Mouse (Mus musculus): ENCODE results near the gene Prss38. TPM values are rescaled to one million over a fixed set of nuclear protein-coding genes. Genes with fewer than 3 reads are reported as not detected.

Gene Prss38
- total RNA-seq, 1 experiment, result 1.5 TPM

DNA sequence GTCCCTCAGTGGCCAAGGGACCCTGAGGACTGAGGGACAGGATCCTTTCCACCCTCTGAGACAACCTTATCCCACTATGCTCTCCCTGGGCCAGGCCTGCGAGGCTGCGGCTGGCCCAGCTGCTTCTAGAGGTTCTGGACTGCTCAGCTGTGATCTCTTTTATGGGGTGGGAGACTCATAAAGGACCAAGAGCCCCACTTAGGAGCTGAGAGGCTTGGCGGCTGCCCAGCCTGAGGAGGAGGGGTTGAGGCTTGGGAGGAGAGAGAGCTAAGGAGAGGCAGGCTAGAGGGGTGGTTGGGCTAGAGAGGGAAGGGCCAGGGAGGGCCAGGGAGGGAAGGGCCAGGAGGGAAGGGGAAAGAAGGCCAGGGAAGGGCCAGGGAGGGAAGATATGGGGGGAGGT is 11.0 kb downstream of the Prss38 start:
- no peak for DNase-seq (ENCODE audit: low read depth, low spot score)
- no peaks in the 10 kb centered on the region for H3K4me1 ChIP-seq (ENCODE audit: control insufficient read depth in 2 of 2, insufficient read depth in 2 of 2, low read length in 2 of 2, poor library complexity in 1 of 2)
- TF ChIP-seq CHD2 (IDR thresholded peaks at IDR 0.05; ENCODE audit: low read depth, low read length) (no peak), HCFC1 (IDR thresholded peaks at IDR 0.05; ENCODE audit: borderline replicate concordance, insufficient read depth, low read length) (no peak), ZC3H11A (IDR thresholded peaks at IDR 0.05; ENCODE audit: borderline replicate concordance, low read depth, low read length) (no peak), ZNF384 (IDR thresholded peaks at IDR 0.05; ENCODE audit: low read depth, low read length) (no peak), MAFK (IDR thresholded peaks at IDR 0.05; ENCODE audit: insufficient read depth, low read depth, low read length) (no peak)
- H3K9me3 ChIP-seq (ENCODE audit: control insufficient read depth, insufficient read depth, low read depth, low read length), result no peaks in the 10 kb centered on the region
- in situ Hi-C loops (cut with MboI; ENCODE audit: low sequenced_read_pairs in 2 of 2, unreplicated experiment in 2 of 2), result no loop called here
- H3K27ac ChIP-seq (ENCODE audit: insufficient read depth, low read depth, low read length, poor library complexity, severe bottlenecking), result no peak overlapping the region
- no peak overlapping the region for H3K4me3 ChIP-seq (ENCODE audit: insufficient read depth in 1 of 2, low read depth in 1 of 2, low read length in 2 of 2, poor library complexity in 1 of 2, severe bottlenecking in 1 of 2)
- no peak overlapping the region for H3K9ac ChIP-seq (ENCODE audit: insufficient read depth, low read depth, low read length, poor library complexity, severe bottlenecking)
- H3K36me3 ChIP-seq (ENCODE audit: control insufficient read depth, insufficient read depth, low read length, poor library complexity, severe bottlenecking), result no peaks in the 10 kb centered on the region

DNA sequence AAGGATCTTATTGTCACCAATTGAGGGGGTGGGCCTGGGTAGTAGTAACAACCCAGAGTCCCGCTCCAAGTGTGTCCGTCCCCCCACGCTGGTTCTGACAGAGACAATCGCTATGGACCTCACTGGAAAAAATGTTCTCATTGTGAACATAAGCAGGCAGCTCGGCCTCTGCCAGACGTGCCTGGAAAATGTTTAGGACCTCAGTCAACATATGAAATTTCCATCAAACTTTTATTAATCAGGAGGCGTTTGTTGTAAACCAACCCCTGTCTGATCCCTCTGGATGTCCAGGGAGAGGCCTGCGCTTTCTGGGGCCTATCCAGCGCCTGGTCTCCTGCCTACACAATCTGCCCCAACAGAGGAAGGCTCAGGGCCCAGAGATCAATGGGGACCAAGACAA is 11.4 kb downstream of the Prss38 start:
- H3K9me3 ChIP-seq (ENCODE audit: control insufficient read depth, insufficient read depth, low read depth, low read length), result no peaks in the 10 kb centered on the region
- DNase-seq (ENCODE audit: low read depth, low spot score), result no peak
- H3K4me1 ChIP-seq (ENCODE audit: control insufficient read depth in 2 of 2, insufficient read depth in 2 of 2, low read length in 2 of 2, poor library complexity in 1 of 2), result no peaks in the 10 kb centered on the region
- no peak overlapping the region for H3K27ac ChIP-seq (ENCODE audit: insufficient read depth, low read depth, low read length, poor library complexity, severe bottlenecking)
- no peak overlapping the region for H3K9ac ChIP-seq (ENCODE audit: insufficient read depth, low read depth, low read length, poor library complexity, severe bottlenecking)
- H3K4me3 ChIP-seq (ENCODE audit: insufficient read depth in 1 of 2, low read depth in 1 of 2, low read length in 2 of 2, poor library complexity in 1 of 2, severe bottlenecking in 1 of 2), result no peak overlapping the region
- no peaks in the 10 kb centered on the region for H3K36me3 ChIP-seq (ENCODE audit: control insufficient read depth, insufficient read depth, low read length, poor library complexity, severe bottlenecking)
- TF ChIP-seq ZNF384 (IDR thresholded peaks at IDR 0.05; ENCODE audit: low read depth, low read length), result no peak
- no peak for TF ChIP-seq CHD2 (IDR thresholded peaks at IDR 0.05; ENCODE audit: low read depth, low read length)
- no peak for TF ChIP-seq ZC3H11A (IDR thresholded peaks at IDR 0.05; ENCODE audit: borderline replicate concordance, low read depth, low read length)
- no peak for TF ChIP-seq HCFC1 (IDR thresholded peaks at IDR 0.05; ENCODE audit: borderline replicate concordance, insufficient read depth, low read length)
- TF ChIP-seq MAFK (IDR thresholded peaks at IDR 0.05; ENCODE audit: insufficient read depth, low read depth, low read length), result no peak
- in situ Hi-C loops (cut with MboI; ENCODE audit: low sequenced_read_pairs in 2 of 2, unreplicated experiment in 2 of 2), result no loop called here

DNA sequence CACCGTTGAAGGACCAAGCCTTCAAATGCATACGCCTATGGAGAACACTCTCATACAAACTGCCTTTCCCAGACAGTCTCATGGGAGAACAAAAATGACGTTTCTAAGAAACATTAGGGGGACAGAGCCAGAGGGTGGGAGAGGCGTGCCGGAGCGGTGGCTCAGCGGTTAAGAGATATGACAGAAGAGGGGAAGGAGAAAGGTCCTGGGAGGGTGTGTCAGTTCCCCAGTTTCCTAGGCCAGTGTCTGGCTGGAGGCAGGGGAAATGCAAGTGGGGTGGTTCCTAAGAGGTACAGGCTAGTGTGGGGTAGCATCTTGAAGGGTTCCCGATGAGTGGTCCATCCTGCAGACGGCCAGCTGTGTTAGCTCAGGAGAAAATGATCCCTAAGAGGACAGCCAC is 14.2 kb downstream of the Prss38 start:
- TF ChIP-seq ZNF384 (IDR thresholded peaks at IDR 0.05; ENCODE audit: low read depth, low read length) (no peak), HCFC1 (IDR thresholded peaks at IDR 0.05; ENCODE audit: borderline replicate concordance, insufficient read depth, low read length) (no peak), CHD2 (IDR thresholded peaks at IDR 0.05; ENCODE audit: low read depth, low read length) (no peak), MAFK (IDR thresholded peaks at IDR 0.05; ENCODE audit: insufficient read depth, low read depth, low read length) (no peak), ZC3H11A (IDR thresholded peaks at IDR 0.05; ENCODE audit: borderline replicate concordance, low read depth, low read length) (no peak)
- DNase-seq (ENCODE audit: low read depth, low spot score), result no peak
- Histone ChIP-seq H3K36me3 (ENCODE audit: control insufficient read depth, insufficient read depth, low read length, poor library complexity, severe bottlenecking) (no peaks in the 10 kb centered on the region), H3K27ac (ENCODE audit: insufficient read depth, low read depth, low read length, poor library complexity, severe bottlenecking) (no peak overlapping the region), H3K4me3 (ENCODE audit: insufficient read depth in 1 of 2, low read depth in 1 of 2, low read length in 2 of 2, poor library complexity in 1 of 2, severe bottlenecking in 1 of 2) (no peak overlapping the region), H3K9me3 (ENCODE audit: control insufficient read depth, insufficient read depth, low read depth, low read length) (no peaks in the 10 kb centered on the region), H3K9ac (ENCODE audit: insufficient read depth, low read depth, low read length, poor library complexity, severe bottlenecking) (no peak overlapping the region), H3K4me1 (ENCODE audit: control insufficient read depth in 2 of 2, insufficient read depth in 2 of 2, low read length in 2 of 2, poor library complexity in 1 of 2) (no peaks in the 10 kb centered on the region)
- in situ Hi-C loops (cut with MboI; ENCODE audit: low sequenced_read_pairs in 2 of 2, unreplicated experiment in 2 of 2), result no loop called here

DNA sequence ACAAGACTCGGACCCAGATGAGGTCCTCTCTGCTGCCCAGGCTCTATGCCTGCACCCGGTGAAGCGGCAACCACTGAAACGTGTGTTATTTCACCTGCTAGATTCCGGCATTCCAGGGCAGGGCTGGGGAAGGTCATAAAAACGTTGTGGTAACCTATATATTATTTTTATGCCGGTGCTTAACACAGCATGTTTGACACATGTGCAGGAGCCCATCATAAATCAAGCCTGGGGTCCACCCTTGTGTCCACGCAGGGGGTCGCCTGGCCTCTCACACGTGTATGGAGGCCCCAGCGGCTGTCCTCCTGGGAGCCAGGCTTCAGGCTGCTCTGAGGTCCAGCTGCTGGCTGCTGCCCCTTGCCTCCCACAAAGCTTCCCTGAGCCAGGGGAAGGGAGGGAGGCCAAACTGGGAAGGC is 18.6 kb downstream of the Prss38 start:
- DNase-seq (ENCODE audit: low read depth, low spot score), result no peak
- Histone ChIP-seq H3K36me3 (ENCODE audit: control insufficient read depth, insufficient read depth, low read length, poor library complexity, severe bottlenecking) (no peaks in the 10 kb centered on the region), H3K9ac (ENCODE audit: insufficient read depth, low read depth, low read length, poor library complexity, severe bottlenecking) (no peak overlapping the region), H3K9me3 (ENCODE audit: control insufficient read depth, insufficient read depth, low read depth, low read length) (no peaks in the 10 kb centered on the region), H3K27ac (ENCODE audit: insufficient read depth, low read depth, low read length, poor library complexity, severe bottlenecking) (no peak overlapping the region), H3K4me1 (ENCODE audit: control insufficient read depth in 2 of 2, insufficient read depth in 2 of 2, low read length in 2 of 2, poor library complexity in 1 of 2) (peaks cover 2 to 3% of the 10 kb centered on the region in 2 experiments; a peak in 2 of 4 replicates), H3K4me3 (ENCODE audit: insufficient read depth in 1 of 2, low read depth in 1 of 2, low read length in 2 of 2, poor library complexity in 1 of 2, severe bottlenecking in 1 of 2) (no peak overlapping the region)
- TF ChIP-seq CHD2 (IDR thresholded peaks at IDR 0.05; ENCODE audit: low read depth, low read length) (no peak), ZNF384 (IDR thresholded peaks at IDR 0.05; ENCODE audit: low read depth, low read length) (no peak), HCFC1 (IDR thresholded peaks at IDR 0.05; ENCODE audit: borderline replicate concordance, insufficient read depth, low read length) (no peak), ZC3H11A (IDR thresholded peaks at IDR 0.05; ENCODE audit: borderline replicate concordance, low read depth, low read length) (no peak), MAFK (IDR thresholded peaks at IDR 0.05; ENCODE audit: insufficient read depth, low read depth, low read length) (no peak)
- in situ Hi-C loops (cut with MboI; ENCODE audit: low sequenced_read_pairs in 2 of 2, unreplicated experiment in 2 of 2), result no loop called here

DNA sequence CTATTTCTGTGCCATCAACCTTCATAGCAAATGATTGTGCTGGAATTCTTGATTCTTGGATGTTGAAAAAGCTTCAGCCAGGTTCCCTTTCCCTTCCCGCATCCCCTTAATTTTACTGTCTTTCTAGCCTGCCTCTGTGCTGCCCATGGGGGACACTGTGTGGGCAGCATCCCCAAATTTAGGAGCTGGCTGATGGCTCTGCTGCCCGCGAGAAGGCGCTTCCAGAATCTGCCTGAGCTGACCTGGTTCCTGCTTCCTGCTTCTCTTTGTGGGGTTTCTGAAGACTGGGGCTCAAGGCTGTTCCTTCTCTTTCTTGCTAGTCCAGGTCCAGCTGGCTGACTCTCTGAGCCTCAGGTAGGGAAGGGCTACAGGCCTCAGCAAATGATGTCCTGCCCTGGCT is 20.7 kb downstream of the Prss38 start:
- H3K9me3 ChIP-seq (ENCODE audit: control insufficient read depth, insufficient read depth, low read depth, low read length), result no peaks in the 10 kb centered on the region
- no peak overlapping the region for H3K27ac ChIP-seq (ENCODE audit: insufficient read depth, low read depth, low read length, poor library complexity, severe bottlenecking)
- no peak overlapping the region for H3K9ac ChIP-seq (ENCODE audit: insufficient read depth, low read depth, low read length, poor library complexity, severe bottlenecking)
- H3K4me3 ChIP-seq (ENCODE audit: insufficient read depth in 1 of 2, low read depth in 1 of 2, low read length in 2 of 2, poor library complexity in 1 of 2, severe bottlenecking in 1 of 2), result no peak overlapping the region
- no peak for DNase-seq (ENCODE audit: low read depth, low spot score)
- peaks cover 3% of the 10 kb centered on the region in 2 experiments; a peak in 2 of 4 replicates for H3K4me1 ChIP-seq (ENCODE audit: control insufficient read depth in 2 of 2, insufficient read depth in 2 of 2, low read length in 2 of 2, poor library complexity in 1 of 2)
- in situ Hi-C loops (cut with MboI; ENCODE audit: low sequenced_read_pairs in 2 of 2, unreplicated experiment in 2 of 2), result no loop called here
- TF ChIP-seq ZNF384 (IDR thresholded peaks at IDR 0.05; ENCODE audit: low read depth, low read length) (no peak), CHD2 (IDR thresholded peaks at IDR 0.05; ENCODE audit: low read depth, low read length) (no peak), HCFC1 (IDR thresholded peaks at IDR 0.05; ENCODE audit: borderline replicate concordance, insufficient read depth, low read length) (no peak), MAFK (IDR thresholded peaks at IDR 0.05; ENCODE audit: insufficient read depth, low read depth, low read length) (no peak), ZC3H11A (IDR thresholded peaks at IDR 0.05; ENCODE audit: borderline replicate concordance, low read depth, low read length) (no peak)
- H3K36me3 ChIP-seq (ENCODE audit: control insufficient read depth, insufficient read depth, low read length, poor library complexity, severe bottlenecking), result no peaks in the 10 kb centered on the region
